Mouse (Mus musculus): ENCODE data around the gene Rimbp2. TPM values are rescaled to one million over a fixed set of nuclear protein-coding genes. Genes with fewer than 3 reads are reported as not detected.
"Not testable (repeated sequence)": the region's sequence is repeated elsewhere in the genome, so short reads cannot be mapped to it uniquely, and the experiment has no call there.

Rimbp2 gene
- total RNA-seq, 2 experiments from 2014 or later = 118 to 159 TPM

DNA sequence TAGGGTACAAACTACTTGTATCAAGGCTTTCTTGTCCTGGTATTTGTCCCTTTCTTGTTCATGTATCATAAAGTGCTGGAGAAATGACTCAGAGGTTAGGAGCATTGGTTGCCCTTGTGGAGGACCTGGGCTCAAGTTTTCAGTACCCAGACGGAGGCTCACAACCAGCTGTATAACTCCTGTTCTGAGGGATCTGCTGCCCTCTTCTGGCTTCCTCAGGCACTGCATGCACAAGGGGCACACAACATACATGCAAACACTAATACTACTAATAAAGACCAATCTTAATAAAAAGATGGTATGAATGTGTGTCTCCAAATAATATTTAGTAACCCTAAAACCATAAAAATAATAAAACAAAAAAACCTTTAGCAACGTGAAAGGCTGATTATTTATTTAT, 176.9 kb downstream of the Rimbp2 start:
- no peak for DNase-seq (ENCODE audit: extremely low spot score in 1 of 2, low spot score in 1 of 2)

DNA sequence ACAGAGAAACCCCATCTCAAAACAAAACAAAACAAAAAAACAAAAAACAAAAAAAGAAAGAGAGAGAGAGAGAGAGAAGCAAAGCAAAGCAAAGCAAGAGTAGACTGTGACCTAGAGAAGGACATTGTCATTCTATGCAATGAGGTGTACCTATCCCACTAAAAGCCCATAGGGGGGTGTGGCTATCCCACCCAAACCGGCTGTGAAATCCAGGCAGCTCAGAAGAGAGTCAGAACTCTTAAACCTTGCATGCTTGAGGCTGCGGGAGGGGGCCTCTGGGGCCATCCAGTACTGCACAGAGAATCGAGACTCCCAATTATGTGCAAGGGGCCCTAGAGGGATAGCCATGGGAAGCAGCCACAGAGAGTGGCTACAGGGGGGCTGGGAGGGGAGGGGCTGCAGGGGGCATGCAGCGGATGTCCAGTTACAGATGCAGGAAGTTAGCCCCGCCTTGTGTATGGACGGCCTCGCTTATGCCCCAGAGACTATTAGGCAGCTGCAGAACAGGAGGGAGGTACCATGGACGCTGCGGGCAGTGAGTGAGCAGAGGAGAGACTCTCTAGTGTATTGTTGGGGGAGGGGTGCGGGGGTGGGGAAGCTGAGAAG, 184.2 kb downstream of the Rimbp2 start:
- DNase-seq (ENCODE audit: extremely low spot score in 1 of 2, low spot score in 1 of 2) = no peak

DNA sequence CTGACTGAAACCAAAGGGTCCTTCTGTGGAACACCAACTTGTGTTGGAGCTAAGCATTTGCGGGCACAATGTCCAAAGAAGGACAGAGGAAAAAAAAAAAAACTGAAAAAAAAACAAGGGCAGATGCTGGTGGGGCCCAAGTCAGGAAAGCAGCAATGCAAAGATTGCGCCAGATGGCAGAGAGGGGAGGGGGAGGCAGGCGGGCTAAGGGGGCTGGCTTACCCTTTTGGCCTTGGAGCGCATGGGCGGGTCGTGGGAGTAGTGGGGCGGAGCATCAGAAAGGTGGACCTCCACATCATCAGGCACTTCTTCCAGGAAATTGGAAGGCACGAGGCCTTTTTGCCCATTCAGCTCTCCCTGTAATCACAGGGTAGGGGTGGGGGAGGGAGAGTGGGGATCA, 192.2 kb downstream of the Rimbp2 start:
- no peak for DNase-seq (ENCODE audit: extremely low spot score in 1 of 2, low spot score in 1 of 2)

DNA sequence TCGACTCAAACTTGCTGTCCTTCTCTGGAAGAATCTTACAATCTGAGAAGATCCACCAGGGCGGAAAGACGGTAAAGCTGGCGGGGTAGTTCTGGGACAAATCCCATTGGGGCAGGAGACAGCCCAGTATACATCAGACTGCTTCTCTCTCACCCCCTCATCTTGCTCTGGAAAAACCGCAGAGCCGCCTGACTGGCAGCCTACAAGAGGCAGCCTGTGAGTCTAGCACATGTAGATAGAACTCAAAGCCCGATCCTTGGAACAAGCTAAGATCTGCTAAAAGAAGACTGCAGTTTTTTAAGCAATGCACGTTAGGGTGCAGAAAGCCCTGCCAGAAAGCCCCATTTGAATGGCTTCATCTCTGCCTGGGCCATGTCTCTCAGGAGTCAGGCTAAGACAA, 207.0 kb downstream of the Rimbp2 start:
- DNase-seq (ENCODE audit: extremely low spot score in 1 of 2, low spot score in 1 of 2) = no peak

DNA sequence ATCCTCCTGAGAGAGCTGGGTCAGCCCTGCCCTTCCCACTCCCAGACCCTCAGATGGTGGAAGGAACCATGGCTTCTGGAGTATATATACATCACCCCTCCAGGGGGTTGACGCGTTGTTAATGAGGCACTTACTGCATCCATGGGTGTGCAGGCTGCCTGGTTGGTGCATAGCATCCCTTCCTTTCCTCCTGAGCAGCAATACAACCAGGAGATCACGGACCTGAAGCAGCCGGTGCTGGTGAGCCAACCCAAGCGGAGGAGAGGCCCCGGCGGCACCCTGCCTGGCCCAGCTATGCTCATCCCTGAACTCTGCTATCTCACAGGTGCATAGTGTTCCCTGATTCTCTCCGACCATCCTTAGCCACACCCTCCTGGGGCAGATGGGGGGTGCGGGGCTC, 208.1 kb downstream of the Rimbp2 start:
- DNase-seq (ENCODE audit: extremely low spot score in 1 of 2, low spot score in 1 of 2) = no peak

DNA sequence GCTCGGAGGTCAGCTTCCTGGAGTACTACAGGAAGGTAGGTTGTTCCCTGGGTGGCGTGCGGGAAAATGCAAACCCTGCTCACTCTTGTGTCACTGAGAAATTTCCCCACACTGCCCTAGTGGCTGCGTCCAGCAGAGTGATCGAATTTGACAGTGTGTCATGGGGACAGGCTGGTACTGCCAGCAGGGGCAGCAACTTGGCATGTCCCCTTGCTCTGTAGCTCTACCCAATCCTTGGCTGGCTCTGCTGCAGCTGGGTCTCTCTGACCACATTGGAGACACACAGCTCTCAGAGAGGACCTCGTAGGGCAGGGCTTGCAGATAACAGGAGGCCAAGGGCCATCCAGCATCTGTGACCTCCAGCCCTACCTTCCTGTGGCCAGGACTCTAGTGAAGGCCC, 208.9 kb downstream of the Rimbp2 start:
- DNase-seq (ENCODE audit: extremely low spot score in 1 of 2, low spot score in 1 of 2) = no peak

DNA sequence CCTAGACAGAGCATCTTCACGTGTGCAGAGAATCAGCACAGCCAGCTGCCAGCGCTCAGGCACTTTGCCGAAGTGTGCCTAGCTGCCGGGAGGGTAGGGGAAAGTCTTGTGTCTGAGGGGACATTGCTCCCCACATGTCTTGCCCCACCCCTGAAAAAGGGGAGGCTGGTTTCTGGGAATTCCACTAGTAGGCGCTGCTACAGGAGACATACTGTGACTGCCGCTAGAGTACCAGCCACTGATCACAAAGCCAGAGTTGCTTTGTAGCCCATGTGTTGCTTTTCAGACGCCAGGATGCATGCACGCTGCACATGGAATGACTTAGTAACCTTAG, 213.5 kb downstream of the Rimbp2 start:
- no peak for DNase-seq (ENCODE audit: extremely low spot score in 1 of 2, low spot score in 1 of 2)

DNA sequence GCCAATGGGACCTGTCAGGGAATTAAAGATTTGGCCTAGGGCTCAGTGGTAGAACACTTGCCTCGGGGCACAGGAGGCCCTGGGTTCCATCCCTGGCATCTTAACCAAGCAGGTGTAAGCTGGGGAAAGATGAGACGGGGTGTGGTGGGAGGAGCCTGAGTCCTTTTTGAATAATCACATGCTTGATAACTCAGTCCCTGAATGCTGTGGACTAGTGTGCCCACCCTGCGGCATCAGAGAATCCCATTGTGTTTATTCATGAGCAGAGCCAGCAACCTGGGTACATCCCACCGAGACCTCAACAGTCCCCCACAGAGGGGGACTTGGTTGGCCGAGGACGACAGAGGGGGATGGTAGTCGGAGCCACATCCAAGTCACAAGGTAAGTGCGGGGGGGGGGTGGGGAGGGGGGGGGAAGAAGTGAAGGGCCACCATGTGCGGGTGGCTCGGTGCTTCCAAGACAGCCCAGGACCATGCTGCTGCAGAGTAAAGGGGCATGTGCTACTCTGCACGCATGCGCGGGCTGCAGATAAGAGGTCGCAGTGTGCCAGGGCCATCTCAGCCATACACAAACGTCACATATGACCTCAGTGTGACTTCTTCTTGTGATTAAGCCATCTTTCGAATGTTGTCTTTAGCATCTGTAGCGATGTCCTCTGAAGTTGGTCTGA, 214.0 kb downstream of the Rimbp2 start:
- no peak for DNase-seq (ENCODE audit: extremely low spot score in 1 of 2, low spot score in 1 of 2)

DNA sequence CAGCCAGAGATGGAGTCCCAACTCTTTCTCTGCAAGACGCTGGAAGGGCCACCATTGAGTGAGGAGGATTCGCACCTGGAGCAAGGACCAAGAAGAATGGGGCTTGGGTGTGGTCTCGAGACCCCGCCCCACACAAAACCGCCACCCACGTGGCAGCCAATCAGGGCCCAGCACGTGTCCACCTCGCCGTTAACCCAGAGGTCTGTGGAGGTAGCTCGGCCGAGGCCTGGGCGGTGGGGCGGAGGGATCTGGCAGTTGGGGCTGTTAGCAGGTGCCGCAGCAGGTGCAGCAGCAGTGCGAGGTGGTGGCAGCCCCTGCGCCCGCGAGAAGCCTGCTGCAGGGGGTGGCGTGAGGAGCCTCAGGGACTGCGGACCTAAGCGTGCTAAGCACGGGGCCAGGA, 217.4 kb downstream of the Rimbp2 start:
- DNase-seq (ENCODE audit: extremely low spot score in 1 of 2, low spot score in 1 of 2) = no peak

DNA sequence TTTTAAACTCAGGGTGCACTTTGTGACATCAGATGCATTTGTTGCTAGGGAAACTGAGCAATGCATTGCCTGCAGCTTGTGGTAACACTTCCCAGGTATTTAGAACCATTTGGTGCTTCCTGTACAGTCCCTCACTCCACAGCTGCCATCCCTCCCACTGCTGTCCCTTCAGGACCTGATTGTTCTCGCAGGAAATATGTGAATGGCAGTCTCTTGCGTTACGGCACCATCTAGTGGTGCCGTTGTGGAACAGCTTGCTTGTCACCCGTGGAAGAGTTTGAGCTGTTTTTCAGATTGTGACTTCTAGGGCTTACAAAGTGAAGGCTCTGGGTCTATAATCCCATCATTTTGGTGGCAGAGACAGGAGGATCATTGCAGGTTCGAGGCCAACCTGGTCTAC, 219.3 kb downstream of the Rimbp2 start:
- peak; percentile 34 to 54 for DNase-seq (ENCODE audit: extremely low spot score in 1 of 2, low spot score in 1 of 2)

DNA sequence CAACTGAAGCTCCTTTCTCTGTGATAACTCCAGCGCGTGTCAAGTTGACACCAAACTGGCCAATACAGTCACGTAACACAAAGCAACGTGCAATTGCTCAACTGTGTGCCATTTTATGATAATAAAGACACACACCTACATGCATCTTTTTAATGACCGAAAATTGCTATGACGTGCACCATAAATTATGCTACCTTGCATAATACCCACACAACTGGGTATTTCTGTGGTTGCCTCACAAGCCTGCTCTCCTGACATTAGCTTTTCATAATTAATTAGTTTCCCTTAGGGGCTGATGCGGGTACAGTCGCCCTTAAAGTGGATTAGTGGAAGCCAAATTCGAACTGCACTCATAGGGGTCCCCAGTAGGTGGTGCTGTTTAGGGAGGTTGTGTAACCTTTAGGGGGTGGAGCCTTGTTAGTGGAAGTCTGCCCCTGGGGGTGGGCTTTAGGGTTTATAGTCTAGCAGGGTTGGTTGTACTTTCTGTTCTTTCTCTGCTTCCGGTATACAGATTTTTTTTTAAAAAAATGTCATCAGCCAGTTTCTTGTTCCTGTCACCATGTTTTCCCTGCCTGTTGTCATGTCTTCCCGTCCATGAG, 220.8 kb downstream of the Rimbp2 start:
- DNase-seq (ENCODE audit: extremely low spot score in 1 of 2, low spot score in 1 of 2) = no peak

DNA sequence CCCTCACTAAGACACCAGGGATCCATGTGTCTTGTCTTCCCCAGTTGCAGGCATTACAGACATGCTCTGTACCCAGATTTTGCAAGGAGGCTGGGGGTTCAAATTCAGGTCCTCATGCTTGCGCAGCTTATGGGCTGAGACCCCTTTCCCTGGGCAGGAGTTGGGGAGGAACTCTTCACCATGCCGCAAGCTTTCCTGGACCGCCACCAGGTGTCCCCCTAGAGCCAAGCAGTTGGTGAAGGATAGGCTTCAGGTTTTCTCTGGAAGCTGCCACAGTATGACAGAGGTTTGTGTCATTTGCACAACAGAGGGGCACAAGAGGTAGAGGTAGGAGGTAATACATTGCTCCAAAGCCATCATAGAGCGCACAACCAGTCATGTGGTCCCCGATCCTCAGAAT, 222.7 kb downstream of the Rimbp2 start:
- DNase-seq (ENCODE audit: extremely low spot score in 1 of 2, low spot score in 1 of 2) = peak in 1 of 2 experiments; percentile 72

DNA sequence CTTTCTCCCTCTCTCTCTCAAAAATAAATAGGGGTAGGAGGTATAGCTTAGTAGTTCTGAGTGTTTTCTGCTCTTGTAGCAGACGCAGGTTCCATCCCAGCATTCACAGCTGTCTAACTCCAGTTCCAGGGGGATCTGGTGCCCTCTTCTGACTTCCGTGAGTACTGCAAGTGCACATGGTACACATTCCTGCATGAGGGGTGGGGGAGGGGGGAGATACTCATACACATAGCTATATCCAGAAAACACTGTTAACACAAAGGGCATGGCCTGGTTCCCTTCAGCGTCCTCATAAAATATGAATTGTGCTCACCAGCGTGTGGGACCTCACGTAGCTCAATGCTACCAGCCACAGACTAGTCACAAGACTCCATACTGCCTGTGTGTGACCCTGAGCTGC, 223.9 kb downstream of the Rimbp2 start:
- no peak for DNase-seq (ENCODE audit: extremely low spot score in 1 of 2, low spot score in 1 of 2)

DNA sequence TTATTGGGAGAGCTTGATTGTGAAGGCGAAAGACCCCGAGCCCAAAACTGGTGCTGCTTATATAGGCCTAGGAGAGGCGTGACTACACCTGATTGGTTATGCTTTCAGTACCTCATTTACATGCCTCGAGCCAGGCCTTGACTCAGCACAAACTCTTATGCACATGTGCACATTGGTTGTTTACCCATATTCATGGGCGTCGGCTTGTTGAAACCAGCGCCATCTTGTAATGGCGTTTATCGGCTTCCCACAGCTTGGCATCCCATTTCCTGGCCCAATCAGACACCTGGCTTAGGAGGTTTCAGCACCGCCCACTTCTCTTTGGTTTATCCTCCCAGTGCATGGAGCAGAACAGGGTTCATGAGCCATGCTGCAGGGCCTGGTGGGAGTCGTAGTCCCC, 232.8 kb downstream of the Rimbp2 start:
- not testable (repeated sequence) for DNase-seq (ENCODE audit: extremely low spot score in 1 of 2, low spot score in 1 of 2)

DNA sequence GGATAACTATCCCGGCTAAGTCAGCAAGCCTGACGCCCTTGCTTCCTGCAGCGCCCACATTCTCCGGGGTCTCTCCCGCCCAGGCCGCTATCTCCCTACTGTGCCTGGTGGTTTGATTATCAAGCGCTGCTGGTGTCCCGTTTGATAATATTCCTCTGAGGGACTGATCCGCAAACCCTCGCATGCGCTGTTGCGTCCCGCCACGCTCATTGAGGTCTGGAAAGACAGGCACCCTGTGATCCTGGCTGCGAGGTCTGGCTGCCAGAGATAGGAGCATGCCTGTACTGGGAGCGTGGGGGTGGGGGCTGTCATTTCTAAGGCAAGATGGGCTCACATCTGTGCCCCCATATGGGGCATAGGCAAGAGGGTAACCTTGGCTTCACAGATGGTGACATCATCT, 238.1 kb downstream of the Rimbp2 start:
- DNase-seq (ENCODE audit: extremely low spot score in 1 of 2, low spot score in 1 of 2) = no peak

DNA sequence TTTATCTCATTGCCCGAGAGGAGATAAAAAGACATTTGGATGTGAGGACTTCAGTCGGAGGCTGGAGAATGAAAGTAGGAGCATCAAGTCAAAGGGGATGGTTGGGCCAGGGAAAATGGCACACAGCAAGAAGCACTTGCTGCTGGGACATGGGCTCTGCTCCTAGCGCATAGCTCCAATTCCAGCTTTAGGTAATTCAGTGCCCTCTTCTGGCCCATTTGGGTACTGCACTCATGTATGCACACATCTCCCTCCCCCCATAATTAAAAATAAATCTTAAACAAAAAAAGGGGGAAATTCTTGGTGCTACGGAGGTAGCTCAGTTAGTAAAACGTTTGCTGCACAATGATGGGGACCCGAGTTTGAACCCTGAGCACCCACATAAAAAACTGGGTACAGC, 241.4 kb downstream of the Rimbp2 start:
- DNase-seq (ENCODE audit: extremely low spot score in 1 of 2, low spot score in 1 of 2) = peak in 1 of 2 experiments; percentile 36

DNA sequence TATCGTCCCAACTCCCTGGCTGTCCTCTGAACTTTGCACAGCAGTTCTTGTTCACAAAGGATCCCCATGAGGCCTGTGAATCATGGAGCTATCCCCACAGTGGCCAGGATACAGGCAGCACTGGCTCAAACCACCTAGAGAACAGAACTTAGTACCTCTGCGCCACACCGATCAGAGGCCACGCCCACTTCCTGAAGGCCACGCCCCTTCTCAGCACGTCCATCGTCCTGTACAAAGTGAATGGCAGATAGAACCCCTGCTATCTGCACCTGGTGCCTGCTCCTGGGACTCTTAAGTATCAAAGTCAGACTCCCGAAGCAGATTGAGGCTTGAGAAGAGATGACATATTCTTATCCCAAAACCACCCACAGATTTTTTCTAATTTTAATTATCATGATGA, 242.7 kb downstream of the Rimbp2 start:
- DNase-seq (ENCODE audit: extremely low spot score in 1 of 2, low spot score in 1 of 2) = no peak

DNA sequence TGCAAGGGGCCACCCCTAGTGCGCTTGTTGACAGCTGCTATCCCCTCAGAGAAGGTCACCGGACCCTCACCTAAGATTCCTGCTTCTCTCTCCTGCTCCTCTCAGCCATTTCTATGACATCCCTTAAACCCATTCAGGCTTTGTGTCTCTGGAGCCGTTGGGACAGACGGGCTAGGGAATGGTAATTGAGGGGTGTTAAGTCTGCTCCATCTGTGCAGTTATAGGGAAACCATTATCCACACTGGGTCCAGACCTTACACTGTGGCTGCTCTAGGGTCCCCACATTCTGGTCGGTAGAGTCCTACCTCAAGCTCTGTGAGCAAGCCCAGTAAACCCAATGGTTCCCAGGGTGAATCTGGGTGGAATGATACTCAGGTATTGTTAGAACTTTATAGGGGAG, 244.4 kb downstream of the Rimbp2 start:
- no peak for DNase-seq (ENCODE audit: extremely low spot score in 1 of 2, low spot score in 1 of 2)

Data from layer of hippocampus, postnatal 25 days (tissue).